Mouse (Mus musculus): ENCODE measurements at regions not wholly inside any gene's neighbourhood (a gene's known extent, or its start where the extent isn't known, plus 50 kb on each side); places are given as distances from the start of the nearest gene placed in this dataset.

GRCm38 (mm10) chr8:128272866-128273344, 85.5 kb upstream of the Nrp1 start:
- no peak overlapping the region for H3K27ac ChIP-seq
- ATAC-seq (ENCODE audit: low FRiP score), result no peak
- H3K27me3 ChIP-seq (ENCODE audit: control insufficient read depth, insufficient read depth, low read length), result no peaks in the 10 kb centered on the region
- H3K36me3 ChIP-seq (replicated peaks; ENCODE audit: control insufficient read depth, insufficient read depth), result no peaks in the 10 kb centered on the region
- H3K9ac ChIP-seq, result no peak overlapping the region
- H3K4me1 ChIP-seq (replicated peaks; ENCODE audit: control insufficient read depth, insufficient read depth, low read length), result no peaks in the 10 kb centered on the region
- WGBS, result 31% methylated on average over 3 of the region's 3 CpGs
- DNase-seq (ENCODE audit: low spot score), result no peak
- H3K4me3 ChIP-seq (replicated peaks; ENCODE audit: low read length), result no peak overlapping the region
- H3K4me2 ChIP-seq (replicated peaks), result no peak overlapping the region
- H3K9me3 ChIP-seq (ENCODE audit: control insufficient read depth, low read length), result no peaks in the 10 kb centered on the region

GRCm38 (mm10) chr8:128276475-128276874, 81.9 kb upstream of the Nrp1 start:
- WGBS, result 77% methylated on average over 1 of the region's 1 CpGs
- DNase-seq (ENCODE audit: low spot score) (no peak), ATAC-seq (ENCODE audit: low FRiP score) (no peak)
- Histone ChIP-seq H3K36me3 (replicated peaks; ENCODE audit: control insufficient read depth, insufficient read depth) (no peaks in the 10 kb centered on the region), H3K9ac (no peak overlapping the region), H3K4me3 (replicated peaks; ENCODE audit: low read length) (no peak overlapping the region), H3K27ac (no peak overlapping the region), H3K9me3 (ENCODE audit: control insufficient read depth, low read length) (no peaks in the 10 kb centered on the region), H3K27me3 (ENCODE audit: control insufficient read depth, insufficient read depth, low read length) (no peaks in the 10 kb centered on the region), H3K4me1 (replicated peaks; ENCODE audit: control insufficient read depth, insufficient read depth, low read length) (no peaks in the 10 kb centered on the region), H3K4me2 (replicated peaks) (no peak overlapping the region)

GRCm38 (mm10) chr8:128282802-128283201, 75.6 kb upstream of the Nrp1 start:
- Histone ChIP-seq H3K4me3 (replicated peaks; ENCODE audit: low read length) (no peak overlapping the region), H3K27me3 (ENCODE audit: control insufficient read depth, insufficient read depth, low read length) (no peaks in the 10 kb centered on the region), H3K9ac (no peak overlapping the region), H3K36me3 (replicated peaks; ENCODE audit: control insufficient read depth, insufficient read depth) (no peaks in the 10 kb centered on the region), H3K27ac (no peak overlapping the region), H3K4me1 (replicated peaks; ENCODE audit: control insufficient read depth, insufficient read depth, low read length) (no peaks in the 10 kb centered on the region), H3K4me2 (replicated peaks) (no peak overlapping the region), H3K9me3 (ENCODE audit: control insufficient read depth, low read length) (no peaks in the 10 kb centered on the region)
- 73% methylated on average over 3 of the region's 3 CpGs for WGBS
- no peak for DNase-seq (ENCODE audit: low spot score)
- no peak for ATAC-seq (ENCODE audit: low FRiP score)

- H3K9me3 ChIP-seq (ENCODE audit: control insufficient read depth, low read length), result no peaks in the 10 kb centered on the region
- no peak for ATAC-seq (ENCODE audit: low FRiP score)
- H3K27me3 ChIP-seq (ENCODE audit: control insufficient read depth, insufficient read depth, low read length), result no peaks in the 10 kb centered on the region
- H3K4me1 ChIP-seq (replicated peaks; ENCODE audit: control insufficient read depth, insufficient read depth, low read length), result no peaks in the 10 kb centered on the region
- no peaks in the 10 kb centered on the region for H3K36me3 ChIP-seq (replicated peaks; ENCODE audit: control insufficient read depth, insufficient read depth)
- no peak overlapping the region for H3K9ac ChIP-seq
- 93% methylated on average over 2 of the region's 2 CpGs for WGBS
- DNase-seq (ENCODE audit: low spot score), result no peak
- no peak overlapping the region for H3K27ac ChIP-seq
- no peak overlapping the region for H3K4me2 ChIP-seq (replicated peaks)
- H3K4me3 ChIP-seq (replicated peaks; ENCODE audit: low read length), result no peak overlapping the region
Observed at GRCm38 (mm10) chr8:128283365-128283764, 75.0 kb upstream of the Nrp1 start.

- WGBS, result 67% methylated on average over 3 of the region's 3 CpGs
- no peak overlapping the region for H3K9ac ChIP-seq
- no peaks in the 10 kb centered on the region for H3K9me3 ChIP-seq (ENCODE audit: control insufficient read depth, low read length)
- no peaks in the 10 kb centered on the region for H3K27me3 ChIP-seq (ENCODE audit: control insufficient read depth, insufficient read depth, low read length)
- no peak for ATAC-seq (ENCODE audit: low FRiP score)
- no peak for DNase-seq (ENCODE audit: low spot score)
- H3K4me2 ChIP-seq (replicated peaks), result no peak overlapping the region
- no peak overlapping the region for H3K4me3 ChIP-seq (replicated peaks; ENCODE audit: low read length)
- no peaks in the 10 kb centered on the region for H3K4me1 ChIP-seq (replicated peaks; ENCODE audit: control insufficient read depth, insufficient read depth, low read length)
- H3K27ac ChIP-seq, result no peak overlapping the region
- no peaks in the 10 kb centered on the region for H3K36me3 ChIP-seq (replicated peaks; ENCODE audit: control insufficient read depth, insufficient read depth)
Observed at GRCm38 (mm10) chr8:128284816-128285215, 73.6 kb upstream of the Nrp1 start.

- no peaks in the 10 kb centered on the region for H3K36me3 ChIP-seq (replicated peaks; ENCODE audit: control insufficient read depth, insufficient read depth)
- no peak overlapping the region for H3K9ac ChIP-seq
- no peak overlapping the region for H3K4me3 ChIP-seq (replicated peaks; ENCODE audit: low read length)
- 80% methylated on average over 4 of the region's 4 CpGs for WGBS
- ATAC-seq (ENCODE audit: low FRiP score), result no peak
- no peaks in the 10 kb centered on the region for H3K4me1 ChIP-seq (replicated peaks; ENCODE audit: control insufficient read depth, insufficient read depth, low read length)
- H3K9me3 ChIP-seq (ENCODE audit: control insufficient read depth, low read length), result no peaks in the 10 kb centered on the region
- no peak overlapping the region for H3K27ac ChIP-seq
- no peaks in the 10 kb centered on the region for H3K27me3 ChIP-seq (ENCODE audit: control insufficient read depth, insufficient read depth, low read length)
- no peak for DNase-seq (ENCODE audit: low spot score)
- no peak overlapping the region for H3K4me2 ChIP-seq (replicated peaks)
Observed at GRCm38 (mm10) chr8:128290076-128290475, 68.3 kb upstream of the Nrp1 start.

GRCm38 (mm10) chr8:128292394-128292793, 66.0 kb upstream of the Nrp1 start:
- Histone ChIP-seq H3K4me1 (replicated peaks; ENCODE audit: control insufficient read depth, insufficient read depth, low read length) (no peaks in the 10 kb centered on the region; the same call in 1 of the 2 replicates), H3K27me3 (ENCODE audit: control insufficient read depth, insufficient read depth, low read length) (no peaks in the 10 kb centered on the region), H3K9me3 (ENCODE audit: control insufficient read depth, low read length) (no peaks in the 10 kb centered on the region), H3K27ac (no peak overlapping the region), H3K36me3 (replicated peaks; ENCODE audit: control insufficient read depth, insufficient read depth) (no peaks in the 10 kb centered on the region), H3K4me3 (replicated peaks; ENCODE audit: low read length) (no peak overlapping the region), H3K9ac (no peak overlapping the region), H3K4me2 (replicated peaks) (no peak overlapping the region)
- WGBS, result 84% methylated on average over 6 of the region's 6 CpGs
- DNase-seq (ENCODE audit: low spot score) (no peak), ATAC-seq (ENCODE audit: low FRiP score) (no peak)

- Histone ChIP-seq H3K36me3 (replicated peaks; ENCODE audit: control insufficient read depth, insufficient read depth) (no peaks in the 10 kb centered on the region), H3K9me3 (ENCODE audit: control insufficient read depth, low read length) (no peaks in the 10 kb centered on the region), H3K27ac (no peak overlapping the region), H3K27me3 (ENCODE audit: control insufficient read depth, insufficient read depth, low read length) (no peaks in the 10 kb centered on the region), H3K4me1 (replicated peaks; ENCODE audit: control insufficient read depth, insufficient read depth, low read length) (no peaks in the 10 kb centered on the region; the same call in 1 of the 2 replicates), H3K4me3 (replicated peaks; ENCODE audit: low read length) (no peak overlapping the region), H3K9ac (no peak overlapping the region), H3K4me2 (replicated peaks) (no peak overlapping the region)
- DNase-seq (ENCODE audit: low spot score) (peak; percentile 36), ATAC-seq (ENCODE audit: low FRiP score) (no peak)
- WGBS, result 55% methylated on average over 14 of the region's 14 CpGs
Observed at GRCm38 (mm10) chr8:128296728-128297380, 61.5 kb upstream of the Nrp1 start.

- H3K27me3 ChIP-seq (ENCODE audit: control insufficient read depth, insufficient read depth, low read length), result no peaks in the 10 kb centered on the region
- no peak overlapping the region for H3K27ac ChIP-seq
- H3K9ac ChIP-seq, result no peak overlapping the region
- ATAC-seq (ENCODE audit: low FRiP score) (no peak), DNase-seq (ENCODE audit: low spot score) (no peak)
- H3K9me3 ChIP-seq (ENCODE audit: control insufficient read depth, low read length), result no peaks in the 10 kb centered on the region
- 81% methylated on average over 2 of the region's 2 CpGs for whole genome bisulfite sequencing
- H3K4me3 ChIP-seq (replicated peaks; ENCODE audit: low read length), result no peak overlapping the region
- H3K4me2 ChIP-seq (replicated peaks), result no peak overlapping the region
- no peaks in the 10 kb centered on the region for H3K4me1 ChIP-seq (replicated peaks; ENCODE audit: control insufficient read depth, insufficient read depth, low read length)
- H3K36me3 ChIP-seq (replicated peaks; ENCODE audit: control insufficient read depth, insufficient read depth), result no peaks in the 10 kb centered on the region
Observed at GRCm38 (mm10) chr8:128302322-128302721, 56.1 kb upstream of the Nrp1 start.

Measured in hindbrain, embryonic 14.5 days (tissue).